Mouse (Mus musculus): Measurements from ENCODE around the gene H2-DMb2. TPM values are rescaled to one million over a fixed set of nuclear protein-coding genes. Genes with fewer than 3 reads are reported as not detected.

H2-DMb2 gene
- polyA plus RNA-seq, 1 experiment, result 15.6 TPM

DNA sequence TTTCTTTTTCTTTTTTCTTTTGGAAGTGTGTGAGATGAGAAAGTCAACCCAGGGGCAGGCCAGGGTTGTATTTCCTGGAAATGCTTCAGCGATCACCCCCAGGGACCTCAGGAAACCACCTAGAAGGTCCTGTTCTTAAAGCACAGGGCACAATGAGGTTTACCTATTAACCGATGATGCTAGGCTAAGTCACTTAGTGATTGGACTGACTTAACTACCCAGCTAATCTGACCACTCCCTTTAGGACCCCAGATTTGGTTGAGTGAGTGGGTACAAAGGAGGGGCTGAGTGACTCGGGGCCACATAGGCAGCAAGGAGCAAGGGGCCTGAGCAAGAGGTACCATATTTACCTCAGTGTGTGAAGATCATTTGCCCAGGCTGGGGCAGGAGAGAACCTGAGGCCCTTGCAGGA is 1.9 kb downstream of the H2-DMb2 start:
- Histone ChIP-seq H3K27ac (ENCODE audit: insufficient read depth, low read depth, low read length) (no peak overlapping the region), H3K36me3 (ENCODE audit: control insufficient read depth, insufficient read depth, low read length) (no peaks in the 10 kb centered on the region), H3K4me1 (ENCODE audit: control insufficient read depth, insufficient read depth, low read length) (no peaks in the 10 kb centered on the region), H3K4me3 (ENCODE audit: insufficient read depth, low read depth, low read length) (no peak overlapping the region), H3K27me3 (replicated peaks; ENCODE audit: control insufficient read depth, insufficient read depth, low read length) (no peaks in the 10 kb centered on the region)
- TF ChIP-seq CTCF (conservative IDR thresholded peaks at IDR 0.05; ENCODE audit: insufficient read depth, insufficient read length, low read depth, low read length) (no peak), POLR2A (IDR thresholded peaks at IDR 0.05; ENCODE audit: low read depth, low read length) (no peak)
- DNase-seq, result no peak
- WGBS, result 45% methylated on average over 3 of the region's 3 CpGs

- Histone ChIP-seq H3K27me3 (replicated peaks; ENCODE audit: control insufficient read depth, insufficient read depth, low read length) (no peaks in the 10 kb centered on the region; the same call in 1 of the 2 replicates), H3K4me3 (ENCODE audit: insufficient read depth, low read depth, low read length) (peak within 1 kb of the TSS; percentile 35), H3K4me1 (ENCODE audit: control insufficient read depth, insufficient read depth, low read length) (no peaks in the 10 kb centered on the region), H3K27ac (ENCODE audit: insufficient read depth, low read depth, low read length) (no peak within 1 kb of the TSS; the same call in 1 of the 2 replicates), H3K36me3 (ENCODE audit: control insufficient read depth, insufficient read depth, low read length) (no peaks in the 10 kb centered on the region)
- peak; percentile 87 for DNase-seq
- WGBS, result 25% methylated on average over 4 of the region's 4 CpGs
- TF ChIP-seq CTCF (conservative IDR thresholded peaks at IDR 0.05; ENCODE audit: insufficient read depth, insufficient read length, low read depth, low read length) (no peak), POLR2A (IDR thresholded peaks at IDR 0.05; ENCODE audit: low read depth, low read length) (no peak)
Observed at GRCm38 (mm10) chr17:34152923-34153322, 9.8 kb downstream of the H2-DMb2 start, which contains the start of gene H2-DMb1. H2-DMb1 (plus strand) TSS chr17:34153072.

- Histone ChIP-seq H3K27ac (ENCODE audit: insufficient read depth, low read depth, low read length) (no peak overlapping the region), H3K4me3 (ENCODE audit: insufficient read depth, low read depth, low read length) (no peak overlapping the region), H3K36me3 (ENCODE audit: control insufficient read depth, insufficient read depth, low read length) (no peaks in the 10 kb centered on the region), H3K27me3 (replicated peaks; ENCODE audit: control insufficient read depth, insufficient read depth, low read length) (no peaks in the 10 kb centered on the region; the same call in 1 of the 2 replicates), H3K4me1 (ENCODE audit: control insufficient read depth, insufficient read depth, low read length) (no peaks in the 10 kb centered on the region)
- 43% methylated on average over 5 of the region's 5 CpGs for WGBS
- DNase-seq, result no peak
- TF ChIP-seq POLR2A (IDR thresholded peaks at IDR 0.05; ENCODE audit: low read depth, low read length), result no peak
- no peak for TF ChIP-seq CTCF (conservative IDR thresholded peaks at IDR 0.05; ENCODE audit: insufficient read depth, insufficient read length, low read depth, low read length)
Observed at GRCm38 (mm10) chr17:34155534-34155933, 12.4 kb downstream of the H2-DMb2 start.

- peak; percentile 29 for DNase-seq
- H3K27ac ChIP-seq (ENCODE audit: insufficient read depth, low read depth, low read length), result no peak overlapping the region
- no peak overlapping the region for H3K4me3 ChIP-seq (ENCODE audit: insufficient read depth, low read depth, low read length)
- TF ChIP-seq POLR2A (IDR thresholded peaks at IDR 0.05; ENCODE audit: low read depth, low read length), result no peak
- TF ChIP-seq CTCF (conservative IDR thresholded peaks at IDR 0.05; ENCODE audit: insufficient read depth, insufficient read length, low read depth, low read length), result peak; percentile 44; the same call in 1 of the 2 replicates
- H3K27me3 ChIP-seq (replicated peaks; ENCODE audit: control insufficient read depth, insufficient read depth, low read length), result no peaks in the 10 kb centered on the region
- H3K36me3 ChIP-seq (ENCODE audit: control insufficient read depth, insufficient read depth, low read length), result no peaks in the 10 kb centered on the region
- no peaks in the 10 kb centered on the region for H3K4me1 ChIP-seq (ENCODE audit: control insufficient read depth, insufficient read depth, low read length)
- 51% methylated on average over 9 of the region's 9 CpGs for WGBS
Observed at GRCm38 (mm10) chr17:34164202-34164895, 21.2 kb downstream of the H2-DMb2 start.

DNA sequence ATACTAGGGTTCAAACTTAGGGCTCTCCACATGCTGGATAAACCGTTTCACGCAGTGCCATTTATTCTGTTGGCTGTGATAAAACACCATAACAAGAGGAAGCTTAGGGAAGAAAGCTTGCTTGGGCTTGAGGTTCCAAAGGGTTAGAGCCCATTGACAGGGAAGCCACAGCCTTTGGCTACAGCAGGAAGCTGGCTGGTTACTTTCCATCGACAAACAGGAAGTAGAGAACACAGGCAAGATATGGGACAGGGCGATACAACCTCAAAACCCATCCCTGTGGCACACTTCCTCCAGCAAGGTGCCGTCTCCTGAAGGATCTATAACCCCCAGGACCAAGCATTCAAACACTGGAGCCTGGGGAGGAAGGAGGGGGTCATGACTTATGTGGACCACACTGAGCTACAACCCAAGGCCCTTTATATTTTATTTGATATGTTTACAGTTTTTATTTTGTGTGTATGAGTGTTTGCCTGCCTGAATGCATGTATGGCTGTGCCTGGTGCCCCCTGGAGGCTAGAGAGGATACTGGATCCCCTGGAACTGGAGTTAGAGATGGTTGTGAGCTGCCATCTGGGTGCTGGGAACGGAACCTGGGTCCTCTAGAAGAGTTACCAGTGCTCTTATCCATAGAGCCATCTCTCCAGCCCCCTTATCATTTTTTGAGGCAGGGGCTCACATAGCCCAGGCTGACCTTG is 22.1 kb downstream of the H2-DMb2 start:
- WGBS, result 74% methylated on average over 6 of the region's 6 CpGs
- no peaks in the 10 kb centered on the region for H3K27me3 ChIP-seq (replicated peaks; ENCODE audit: control insufficient read depth, insufficient read depth, low read length)
- no peak overlapping the region for H3K4me3 ChIP-seq (ENCODE audit: insufficient read depth, low read depth, low read length)
- TF ChIP-seq CTCF (conservative IDR thresholded peaks at IDR 0.05; ENCODE audit: insufficient read depth, insufficient read length, low read depth, low read length) (peak; percentile 32), POLR2A (IDR thresholded peaks at IDR 0.05; ENCODE audit: low read depth, low read length) (no peak)
- no peak for DNase-seq
- no peaks in the 10 kb centered on the region for H3K36me3 ChIP-seq (ENCODE audit: control insufficient read depth, insufficient read depth, low read length)
- H3K27ac ChIP-seq (ENCODE audit: insufficient read depth, low read depth, low read length), result no peak overlapping the region
- no peaks in the 10 kb centered on the region for H3K4me1 ChIP-seq (ENCODE audit: control insufficient read depth, insufficient read depth, low read length)

DNA sequence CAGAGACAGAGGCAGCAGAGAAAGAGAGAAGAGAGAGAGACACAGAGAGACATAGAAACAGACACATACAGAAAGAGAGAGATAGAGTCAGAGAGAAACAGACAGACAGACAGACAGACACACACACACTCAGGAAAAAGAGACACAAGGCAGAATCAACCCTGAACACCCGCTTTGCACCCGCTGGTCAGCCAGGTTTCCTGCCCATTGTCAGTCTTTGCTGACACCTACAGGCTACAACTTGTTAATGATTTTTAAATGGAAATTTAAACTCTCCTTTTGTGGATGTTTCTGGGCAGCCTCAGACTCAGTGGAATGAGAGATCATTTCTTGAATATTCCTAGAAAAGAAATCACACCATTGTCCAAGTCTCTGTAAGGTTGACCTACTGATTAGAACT is 26.2 kb downstream of the H2-DMb2 start:
- TF ChIP-seq CTCF (conservative IDR thresholded peaks at IDR 0.05; ENCODE audit: insufficient read depth, insufficient read length, low read depth, low read length), result peak; percentile 83
- no peak for TF ChIP-seq POLR2A (IDR thresholded peaks at IDR 0.05; ENCODE audit: low read depth, low read length)
- Histone ChIP-seq H3K27me3 (replicated peaks; ENCODE audit: control insufficient read depth, insufficient read depth, low read length) (no peaks in the 10 kb centered on the region), H3K27ac (ENCODE audit: insufficient read depth, low read depth, low read length) (no peak overlapping the region), H3K4me3 (ENCODE audit: insufficient read depth, low read depth, low read length) (no peak overlapping the region), H3K4me1 (ENCODE audit: control insufficient read depth, insufficient read depth, low read length) (no peaks in the 10 kb centered on the region), H3K36me3 (ENCODE audit: control insufficient read depth, insufficient read depth, low read length) (no peaks in the 10 kb centered on the region)
- 3% methylated on average over 2 of the region's 2 CpGs for WGBS
- DNase-seq, result peak; percentile 64

DNA sequence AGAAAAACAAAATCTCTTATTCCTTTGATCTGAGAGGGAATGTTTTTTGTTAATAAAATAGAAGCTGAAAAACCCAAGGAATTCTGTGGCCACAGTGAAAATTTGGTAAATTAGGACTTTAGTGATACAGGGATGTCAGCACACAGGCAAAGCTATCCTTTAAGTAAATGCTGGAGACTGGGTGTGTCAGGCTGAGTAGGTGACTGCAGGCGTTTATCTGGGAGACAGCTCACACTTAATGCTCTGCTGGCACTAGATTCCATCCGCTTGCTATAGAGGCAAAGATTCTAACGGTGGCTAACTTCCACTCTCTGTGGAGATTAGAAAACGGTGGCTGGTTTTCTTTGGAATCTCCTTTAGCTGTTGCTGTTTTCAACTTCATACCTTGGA is 27.4 kb downstream of the H2-DMb2 start:
- no peak for DNase-seq
- 19% methylated on average over 4 of the region's 4 CpGs for WGBS
- no peaks in the 10 kb centered on the region for H3K27me3 ChIP-seq (replicated peaks; ENCODE audit: control insufficient read depth, insufficient read depth, low read length)
- H3K36me3 ChIP-seq (ENCODE audit: control insufficient read depth, insufficient read depth, low read length), result no peaks in the 10 kb centered on the region
- TF ChIP-seq POLR2A (IDR thresholded peaks at IDR 0.05; ENCODE audit: low read depth, low read length) (no peak), CTCF (conservative IDR thresholded peaks at IDR 0.05; ENCODE audit: insufficient read depth, insufficient read length, low read depth, low read length) (no peak)
- no peak overlapping the region for H3K27ac ChIP-seq (ENCODE audit: insufficient read depth, low read depth, low read length)
- no peaks in the 10 kb centered on the region for H3K4me1 ChIP-seq (ENCODE audit: control insufficient read depth, insufficient read depth, low read length)
- H3K4me3 ChIP-seq (ENCODE audit: insufficient read depth, low read depth, low read length), result no peak overlapping the region

All from kidney, adult 2 months (tissue).